Mouse (Mus musculus) left cerebral cortex, postnatal 10 days (tissue): ENCODE measurements around the gene Tshz3. TPM values are rescaled to one million over a fixed set of nuclear protein-coding genes. Genes with fewer than 3 reads are reported as not detected.

Source experiments
- DNase-seq, 2 experiments: peaks; one replicate each; pipeline ENCODE4 v3.0.0; 2021 to 2022; ENCODE audit warnings: low spot score in 2 of 2, mixed read lengths in 1 of 2; ENCODE audit errors: extremely low spot score in 1 of 2
- intact Hi-C: fragments of 180-260 bp; cut with DNase I; formaldehyde crosslinking; loops from one replicate; pipeline ENCODE4 v1.15.1; 2025
- total RNA-seq, 2 experiments: library from RNA; stranded (reverse); gene quantifications; 2 replicates each; pipeline ENCODE4 v1.2.3; 2021

The Tshz3 gene
- total RNA-seq, 2 experiments from 2014 or later = 47.5 to 52.3 TPM

- intact Hi-C loops = loop anchor here (5.0 to 10.0 kb wide), 4 partner anchors 363 to 790 kb away; no protein-coding TSS in a partner anchor
- peak in 1 of 2 experiments; percentile 43 for DNase-seq
Measured at GRCm38 (mm10) chr7:36695276-36695675, 2.6 kb upstream of the Tshz3 start.

GRCm38 (mm10) chr7:36695791-36696241 is 2.1 kb upstream of the Tshz3 start:
- peak in 1 of 2 experiments; percentile 73 for DNase-seq
- intact Hi-C loops = loop anchor here (5.0 to 10.0 kb wide), 4 partner anchors 364 to 791 kb away; no protein-coding TSS in a partner anchor

- peak in 1 of 2 experiments; percentile 79 for DNase-seq
- intact Hi-C loops = loop anchor here (5.0 to 10.0 kb wide), 4 partner anchors 364 to 792 kb away; no protein-coding TSS in a partner anchor
Measured at GRCm38 (mm10) chr7:36696406-36697117, 1.4 kb upstream of the Tshz3 start.

- DNase-seq = peak in 1 of 2 experiments; percentile 78
- intact Hi-C loops = loop anchor here (5.0 to 10.0 kb wide), 4 partner anchors 365 to 792 kb away; no protein-coding TSS in a partner anchor
Measured at GRCm38 (mm10) chr7:36697118-36697855, 631 bp upstream of the Tshz3 start.

- no peak for DNase-seq
- intact Hi-C loops = loop anchor here (5.0 to 10.0 kb wide), 4 partner anchors 366 to 794 kb away; no protein-coding TSS in a partner anchor
Measured at GRCm38 (mm10) chr7:36698589-36698946, 650 bp downstream of the Tshz3 start.

- peak in 1 of 2 experiments; percentile 44 for DNase-seq
- intact Hi-C loops = loop anchor here (5.0 to 10.0 kb wide), 4 partner anchors 367 to 794 kb away; no protein-coding TSS in a partner anchor
Measured at GRCm38 (mm10) chr7:36699001-36699987, 1.4 kb downstream of the Tshz3 start.

GRCm38 (mm10) chr7:36706636-36707035 is 8.7 kb downstream of the Tshz3 start:
- no peak for DNase-seq
- intact Hi-C loops = no loop called here

- intact Hi-C loops = no loop called here
- DNase-seq = no peak
Measured at GRCm38 (mm10) chr7:36707266-36707665, 9.3 kb downstream of the Tshz3 start.

- intact Hi-C loops = no loop called here
- DNase-seq = no peak
Measured at GRCm38 (mm10) chr7:36707681-36708350, 9.9 kb downstream of the Tshz3 start.

- no peak for DNase-seq
- intact Hi-C loops = no loop called here
Measured at GRCm38 (mm10) chr7:36708823-36709222, 10.9 kb downstream of the Tshz3 start.

- intact Hi-C loops = no loop called here
- peak in 1 of 2 experiments; percentile 63 for DNase-seq
Measured at GRCm38 (mm10) chr7:36709239-36709638, 11.3 kb downstream of the Tshz3 start.

- DNase-seq = no peak
- intact Hi-C loops = no loop called here
Measured at GRCm38 (mm10) chr7:36709974-36710373, 12.1 kb downstream of the Tshz3 start.

- no peak for DNase-seq
- intact Hi-C loops = no loop called here
Measured at GRCm38 (mm10) chr7:36710387-36710786, 12.5 kb downstream of the Tshz3 start.

- intact Hi-C loops = no loop called here
Measured at GRCm38 (mm10) chr7:36711766-36712165, 13.8 kb downstream of the Tshz3 start.

GRCm38 (mm10) chr7:36714323-36714722 is 16.4 kb downstream of the Tshz3 start:
- intact Hi-C loops = no loop called here

More at GRCm38 (mm10) chr7:36711766-36712165, 13.8 kb downstream of the Tshz3 start:
- peak in 1 of 2 experiments; percentile 69 for DNase-seq

GRCm38 (mm10) chr7:36717192-36717591 is 19.3 kb downstream of the Tshz3 start:
- peak in 1 of 2 experiments; percentile 63 for DNase-seq
- intact Hi-C loops = no loop called here

More at GRCm38 (mm10) chr7:36714323-36714722, 16.4 kb downstream of the Tshz3 start:
- DNase-seq = no peak

GRCm38 (mm10) chr7:36720830-36721229 is 22.9 kb downstream of the Tshz3 start:
- intact Hi-C loops = no loop called here
- peak in 1 of 2 experiments; percentile 38 for DNase-seq
